Mouse (Mus musculus) frontal cortex, postnatal 10 days (tissue): Measurements from ENCODE around the gene Flt4.
"Not testable (repeated sequence)": the region's sequence is repeated elsewhere in the genome, so short reads cannot be mapped to it uniquely, and the experiment has no call there.

ENCODE experiments used
- DNase-seq, 2 experiments: peaks; one replicate each; pipeline ENCODE4 v3.0.0; 2022; ENCODE audit warnings: low spot score in 2 of 2, mixed read lengths in 1 of 2

Flt4 gene

GRCm38 (mm10) chr11:49608938-49609867 is at the start of gene Flt4:
Gene Flt4 (plus strand): TSS chr11:49609263.
- DNase-seq = not testable (repeated sequence)

GRCm38 (mm10) chr11:49575054-49575453 is 34.0 kb upstream of the Flt4 start:
- not testable (repeated sequence) for DNase-seq

- DNase-seq = not testable (repeated sequence)
These were observed 28.6 kb upstream of the Flt4 start for GRCm38 (mm10) chr11:49580452-49580851.

GRCm38 (mm10) chr11:49590213-49590612 is 18.9 kb upstream of the Flt4 start:
- DNase-seq = no peak

- DNase-seq = not testable (repeated sequence)
These were observed 11.9 kb upstream of the Flt4 start for GRCm38 (mm10) chr11:49597149-49597548.

GRCm38 (mm10) chr11:49608306-49608705 is 757 bp upstream of the Flt4 start:
- DNase-seq = not testable (repeated sequence)

- not testable (repeated sequence) for DNase-seq
These were observed 1.1 kb downstream of the Flt4 start for GRCm38 (mm10) chr11:49609868-49610824.

- not testable (repeated sequence) for DNase-seq
These were observed 2.3 kb downstream of the Flt4 start for GRCm38 (mm10) chr11:49611349-49611748.

- DNase-seq = no peak
These were observed 3.1 kb downstream of the Flt4 start for GRCm38 (mm10) chr11:49612154-49612553.

GRCm38 (mm10) chr11:49613349-49613748 is 4.3 kb downstream of the Flt4 start:
- DNase-seq = no peak

GRCm38 (mm10) chr11:49615856-49616725 is 7.0 kb downstream of the Flt4 start:
- no peak for DNase-seq

GRCm38 (mm10) chr11:49618476-49618875 is 9.4 kb downstream of the Flt4 start:
- DNase-seq = no peak

GRCm38 (mm10) chr11:49621953-49622352 is 12.9 kb downstream of the Flt4 start:
- no peak for DNase-seq

- no peak for DNase-seq
These were observed 15.1 kb downstream of the Flt4 start for GRCm38 (mm10) chr11:49624156-49624555.

- DNase-seq = no peak
These were observed 16.8 kb downstream of the Flt4 start for GRCm38 (mm10) chr11:49625863-49626262.

GRCm38 (mm10) chr11:49626748-49627147 is 17.7 kb downstream of the Flt4 start:
- no peak for DNase-seq

- DNase-seq = no peak
These were observed 22.1 kb downstream of the Flt4 start for GRCm38 (mm10) chr11:49631154-49631553.

GRCm38 (mm10) chr11:49632256-49632655 is 23.2 kb downstream of the Flt4 start:
- no peak for DNase-seq

GRCm38 (mm10) chr11:49634101-49634500 is 25.0 kb downstream of the Flt4 start:
- no peak for DNase-seq

GRCm38 (mm10) chr11:49635671-49636070 is 26.6 kb downstream of the Flt4 start:
- DNase-seq = no peak

GRCm38 (mm10) chr11:49636449-49636848 is 27.4 kb downstream of the Flt4 start:
- no peak for DNase-seq
